Mouse (Mus musculus) heart, postnatal 10 days (tissue): ENCODE results near the gene Rap1gap2. TPM values are rescaled to one million over a fixed set of nuclear protein-coding genes. Genes with fewer than 3 reads are reported as not detected.

Experiments
- DNase-seq, 2 experiments: peaks; one replicate each; pipeline ENCODE4 v3.0.0; 2021
- intact Hi-C: fragments of 180-260 bp; cut with DNase I; formaldehyde crosslinking; loops from one replicate; pipeline ENCODE4 v1.15.1; 2025
- total RNA-seq, 2 experiments: library from RNA; stranded (reverse); gene quantifications; 2 replicates each; pipeline ENCODE4 v1.2.3; 2021

Gene Rap1gap2
- total RNA-seq, 2 experiments from 2014 or later, result 62.1 to 64.6 TPM

GRCm38 (mm10) chr11:74546933-74547694 lies 63.6 kb downstream of the Rap1gap2 start:
- peak; percentile 55 to 66 for DNase-seq
- intact Hi-C loops, result loop anchor here (2.0 kb wide), 2 partner anchors 146 to 170 kb away; no protein-coding TSS in a partner anchor

- intact Hi-C loops, result loop anchor here (2.0 kb wide), 2 partner anchors 145 to 169 kb away; no protein-coding TSS in a partner anchor
- peak; percentile 64 to 75 for DNase-seq
Observed at GRCm38 (mm10) chr11:74546165-74546564, 64.5 kb downstream of the Rap1gap2 start.

GRCm38 (mm10) chr11:74545560-74545959 lies 65.2 kb downstream of the Rap1gap2 start:
- intact Hi-C loops, result no loop called here
- no peak for DNase-seq

GRCm38 (mm10) chr11:74537352-74537751 lies 73.4 kb downstream of the Rap1gap2 start:
- no peak for DNase-seq
- intact Hi-C loops, result no loop called here

GRCm38 (mm10) chr11:74536140-74536842 lies 74.4 kb downstream of the Rap1gap2 start:
- DNase-seq, result no peak
- intact Hi-C loops, result no loop called here

DNA sequence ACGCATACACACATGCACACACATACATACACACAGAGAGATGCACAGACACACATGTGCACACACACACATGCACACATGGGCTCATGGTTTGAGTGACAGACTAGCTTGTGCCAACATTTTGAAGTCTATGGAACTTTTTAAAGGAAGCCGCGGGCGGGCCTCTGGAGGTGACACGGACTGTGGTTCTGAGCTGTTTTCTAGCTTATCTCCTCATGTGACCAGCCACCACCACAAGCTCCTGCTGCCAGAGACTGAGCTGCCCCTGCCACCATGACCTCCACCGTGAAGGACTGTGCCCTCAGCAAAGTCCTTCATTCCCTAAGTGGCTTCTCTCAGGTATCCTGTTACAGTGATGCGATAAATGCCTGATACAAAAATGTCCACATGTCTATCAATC lies 76.3 kb downstream of the Rap1gap2 start:
- DNase-seq, result peak; percentile 49 to 58

DNA sequence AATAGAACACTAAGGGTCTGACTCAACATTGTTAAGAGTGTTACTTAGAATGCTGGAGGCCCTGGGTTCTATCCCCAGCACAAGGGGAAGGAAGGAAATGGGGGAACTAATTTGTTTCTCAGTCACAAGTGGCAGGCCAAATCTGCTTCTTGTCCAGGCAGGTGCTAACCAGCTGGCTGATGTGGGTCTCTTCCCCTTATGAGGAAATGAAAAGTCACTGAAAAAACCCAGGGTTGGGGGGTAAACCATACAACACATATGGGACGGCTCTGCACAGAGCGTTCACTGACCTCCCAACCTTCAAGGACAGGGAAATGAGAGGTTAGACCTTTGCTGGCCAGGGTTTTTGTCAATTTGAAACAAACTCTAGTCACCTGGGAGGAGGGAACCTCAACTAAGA lies 77.7 kb downstream of the Rap1gap2 start:
- no peak for DNase-seq
- intact Hi-C loops, result no loop called here

More for the DNA sequence above, 76.3 kb downstream of the Rap1gap2 start:
- intact Hi-C loops, result no loop called here

GRCm38 (mm10) chr11:74532401-74532800 lies 78.3 kb downstream of the Rap1gap2 start:
- intact Hi-C loops, result no loop called here
- no peak for DNase-seq

GRCm38 (mm10) chr11:74531725-74532124 lies 79.0 kb downstream of the Rap1gap2 start:
- intact Hi-C loops, result no loop called here
- DNase-seq, result no peak

DNA sequence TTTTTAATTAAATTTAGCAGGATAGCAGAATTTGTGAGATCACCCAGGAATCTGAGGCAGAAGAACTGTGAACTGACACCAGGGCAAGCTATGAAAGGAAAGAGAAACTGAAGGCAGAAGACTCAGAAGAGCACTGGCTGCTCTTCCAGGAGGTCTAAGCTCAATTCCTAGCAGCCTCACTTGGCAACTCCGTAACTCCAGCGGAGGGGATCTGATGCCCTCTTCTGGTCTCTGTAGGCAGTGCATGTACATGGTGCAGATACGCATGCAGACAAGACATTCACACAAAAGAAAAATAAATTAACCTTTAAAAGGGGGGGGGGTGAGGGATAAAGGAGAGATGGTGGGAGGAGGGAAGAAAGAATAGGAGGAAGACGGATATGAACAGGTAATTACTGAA lies 80.9 kb downstream of the Rap1gap2 start:
- intact Hi-C loops, result no loop called here

GRCm38 (mm10) chr11:74527555-74527954 lies 83.2 kb downstream of the Rap1gap2 start:
- DNase-seq, result no peak
- intact Hi-C loops, result loop anchor here (2.0 kb wide), 2 partner anchors 125 to 151 kb away; no protein-coding TSS in a partner anchor

More for the DNA sequence above, 80.9 kb downstream of the Rap1gap2 start:
- peak in 1 of 2 experiments; percentile 55 for DNase-seq

DNA sequence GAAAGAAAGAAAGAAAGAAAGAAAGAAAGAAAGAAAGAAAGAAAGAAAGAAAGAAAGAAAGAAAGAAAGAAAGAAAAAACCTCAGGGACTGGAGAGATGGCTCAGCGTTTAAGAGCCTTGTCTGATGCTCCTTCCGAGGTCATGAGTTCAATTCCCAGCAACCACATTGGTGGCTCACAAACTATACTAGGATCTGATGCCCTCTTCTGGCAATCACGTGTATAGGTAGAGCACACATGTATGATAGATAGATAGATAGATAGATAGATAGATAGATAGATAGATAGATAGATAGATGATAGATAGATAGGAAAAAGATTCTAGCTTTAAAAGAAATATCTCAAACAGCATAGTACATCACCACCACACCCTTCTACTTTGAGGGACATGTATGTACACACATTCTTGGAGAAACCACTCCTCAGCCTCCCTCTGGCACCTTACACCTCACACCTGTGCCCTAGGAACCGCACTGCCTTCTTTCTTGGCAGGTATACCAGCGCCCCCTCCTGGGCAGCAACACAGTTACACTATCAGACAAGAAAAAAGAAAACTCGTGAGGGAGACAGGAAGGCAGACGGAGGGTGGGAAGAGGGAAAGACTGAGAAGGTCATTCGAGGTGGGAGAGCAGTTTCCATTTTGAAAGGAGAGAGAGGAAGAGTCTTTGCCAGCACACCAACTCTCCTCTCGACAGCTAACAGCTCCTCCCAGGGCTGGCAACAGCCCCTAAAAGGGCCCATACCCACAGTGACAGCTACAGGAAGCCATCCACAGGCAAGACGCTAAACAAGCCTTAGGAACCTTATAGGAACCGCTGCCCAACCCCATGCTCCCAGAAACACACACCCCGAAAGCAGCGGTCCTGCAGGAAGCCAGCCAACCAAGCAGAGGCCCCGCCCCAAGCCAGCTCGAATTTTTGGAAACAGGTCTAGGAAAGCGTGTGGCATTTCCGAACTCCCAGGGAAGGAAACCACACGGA lies 84.2 kb downstream of the Rap1gap2 start:
- intact Hi-C loops, result loop anchor here (2.0 kb wide), 2 partner anchors 124 to 150 kb away; no protein-coding TSS in a partner anchor
- peak; percentile 61 to 67 for DNase-seq

- no peak for DNase-seq
- intact Hi-C loops, result loop anchor here (2.0 kb wide), 2 partner anchors 123 to 149 kb away; no protein-coding TSS in a partner anchor
Observed at GRCm38 (mm10) chr11:74525605-74526004, 85.1 kb downstream of the Rap1gap2 start.

- DNase-seq, result no peak
- intact Hi-C loops, result no loop called here
Observed at GRCm38 (mm10) chr11:74525205-74525604, 85.5 kb downstream of the Rap1gap2 start.

DNA sequence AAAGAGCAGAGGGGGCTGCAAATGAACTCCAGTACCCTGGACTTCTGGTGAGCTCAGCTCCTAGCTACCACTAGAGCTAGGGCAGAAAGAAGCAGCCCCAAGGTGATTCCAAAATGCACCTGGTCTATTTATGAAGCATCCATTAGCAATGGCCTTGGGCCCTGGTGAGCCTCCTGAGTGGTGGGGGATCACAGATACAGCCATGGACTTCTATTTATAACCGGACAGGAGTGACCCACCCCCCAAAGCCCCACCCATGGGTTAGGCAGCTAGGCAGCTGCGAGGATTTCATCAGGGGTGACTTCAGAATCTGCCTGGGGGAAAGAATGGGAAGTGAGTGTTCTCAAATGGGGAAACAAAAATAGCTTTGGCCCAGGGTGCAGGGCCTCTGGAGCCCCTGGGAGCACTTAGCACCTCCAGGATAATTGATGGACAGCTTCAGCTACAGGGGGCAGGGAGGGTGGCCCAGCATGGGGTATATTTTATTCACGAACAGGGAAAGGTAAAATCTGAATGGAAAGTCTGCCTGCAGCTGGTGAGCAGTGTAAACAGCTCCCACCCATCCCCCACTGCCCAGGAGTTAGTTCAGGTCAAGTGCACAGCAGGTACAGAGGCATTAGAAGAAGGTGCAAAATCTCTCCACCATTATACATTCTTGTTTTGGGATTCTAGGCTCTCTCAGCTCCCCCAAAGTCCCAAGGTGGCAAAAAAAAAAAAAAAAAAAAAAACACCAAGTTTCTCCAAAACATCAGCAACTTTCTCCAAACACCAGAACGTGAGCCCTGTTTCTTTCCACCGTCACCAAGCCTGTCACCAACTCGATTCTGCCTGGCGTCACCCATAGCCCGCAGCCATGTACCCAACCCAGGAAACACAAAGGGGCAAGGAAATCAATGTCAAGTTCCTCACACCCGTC lies 86.4 kb downstream of the Rap1gap2 start:
- DNase-seq, result peak in 1 of 2 experiments; percentile 24
- intact Hi-C loops, result loop anchor here (5.0 kb wide), 1 partner anchor 137 kb away; no protein-coding TSS in a partner anchor

DNA sequence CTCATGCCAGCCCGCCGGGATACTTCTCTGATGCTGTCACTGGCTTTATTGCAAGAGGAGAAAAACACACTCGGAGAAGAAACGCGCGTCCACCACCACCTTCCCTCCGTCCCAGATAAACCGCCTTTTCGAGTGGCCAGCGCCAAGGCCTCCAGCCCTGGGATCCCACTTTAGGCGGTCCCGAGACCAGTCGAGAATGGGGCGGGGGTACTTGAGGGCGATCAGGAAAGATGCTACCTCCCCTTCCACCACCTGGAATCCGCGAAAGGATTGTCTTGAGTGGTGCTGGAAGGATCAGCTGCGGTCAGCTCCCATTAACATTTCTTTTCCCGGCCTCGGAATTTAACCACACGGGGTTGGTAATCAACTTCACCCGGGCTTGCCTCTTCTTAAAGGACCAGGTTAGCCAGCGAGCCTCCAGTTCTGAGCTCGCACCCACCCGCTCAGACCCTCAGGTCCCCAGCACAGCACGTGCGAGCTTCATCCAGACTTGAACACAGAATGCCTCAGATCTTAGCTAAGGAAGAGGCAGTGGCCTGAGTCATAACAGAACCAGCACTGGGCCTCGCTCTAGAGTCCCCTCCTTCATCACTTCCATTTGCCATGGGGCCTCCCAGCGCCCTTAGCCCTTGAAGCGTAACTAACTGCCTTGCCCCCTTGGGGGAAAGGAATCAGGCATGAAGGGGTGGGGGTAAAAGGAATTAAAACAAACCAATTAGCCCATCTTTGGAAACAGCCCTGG lies 87.3 kb downstream of the Rap1gap2 start:
- intact Hi-C loops, result loop anchor here (5.0 kb wide), 1 partner anchor 136 kb away; no protein-coding TSS in a partner anchor
- DNase-seq, result peak in 1 of 2 experiments; percentile 15

- DNase-seq, result peak; percentile 79 to 83
- intact Hi-C loops, result loop anchor here (5.0 kb wide), 1 partner anchor 135 kb away; no protein-coding TSS in a partner anchor
Observed at GRCm38 (mm10) chr11:74522487-74523209, 88.1 kb downstream of the Rap1gap2 start.
